Mouse (Mus musculus) olfactory bulb, adult 2 months (tissue): Measurements from ENCODE around the gene Vmn2r66.

Source experiments
- CTCF ChIP-seq: fragments of 200-500 bp; IDR thresholded peaks from 2 replicates; pipeline ENCODE4 v1.5.1; 2012; ENCODE audit warnings: low read depth, mild to moderate bottlenecking, low read length, moderate library complexity; ENCODE audit not compliant: insufficient read depth
- POLR2A ChIP-seq: fragments of 200-500 bp; IDR thresholded peaks from 2 replicates; pipeline ENCODE4 v1.6.1; 2012; ENCODE audit warnings: mild to moderate bottlenecking, low read depth, low read length, moderate library complexity; ENCODE audit not compliant: insufficient read depth

DNA sequence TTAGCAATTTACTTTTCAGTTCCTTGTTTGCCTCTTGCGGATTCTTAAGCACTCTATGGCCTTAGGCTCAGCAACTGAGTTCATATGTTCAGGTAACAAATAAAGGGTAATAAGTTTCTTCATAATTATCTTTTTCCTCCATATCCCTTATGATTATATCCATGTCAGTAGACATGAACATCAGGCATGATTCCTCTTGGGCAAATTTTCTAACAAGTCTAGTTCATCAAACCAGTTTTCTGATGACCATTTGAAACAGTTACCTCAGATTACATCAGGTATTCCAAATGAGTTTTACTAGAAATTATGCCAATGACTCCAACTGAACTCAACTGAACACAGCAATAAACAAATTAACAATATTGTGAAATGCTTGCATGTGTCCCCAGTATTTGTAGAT, at the start of gene Vmn2r66:
- TF ChIP-seq CTCF (no peak), POLR2A (no peak)
